Mouse (Mus musculus) hindbrain, embryonic 13.5 days (tissue): ENCODE measurements around the gene Trpm6. TPM values are rescaled to one million over a fixed set of nuclear protein-coding genes. Genes with fewer than 3 reads are reported as not detected.

Experiments used
- ATAC-seq: fragments of 200-750 bp; cut with Nextera tagmentation; 2 replicates; pipeline ENCODE4 v1.8.0; 2017; ENCODE audit warnings: moderate TSS enrichment; ENCODE audit not compliant: low FRiP score
- H3K27ac ChIP-seq: fragments of 300-500 bp; sonication (generic); 2 replicates; pipeline ENCODE4 v1.5.1; 2015; ENCODE audit warnings: inconsistent platforms, mild to moderate bottlenecking, moderate library complexity
- H3K27me3 ChIP-seq: fragments of 300-500 bp; sonication (generic); 2 replicates; pipeline ENCODE4 v1.6.1; 2015; ENCODE audit warnings: mild to moderate bottlenecking, inconsistent platforms
- H3K36me3 ChIP-seq: fragments of 300-500 bp; sonication (generic); 2 replicates; pipeline ENCODE4 v1.6.1; 2015; ENCODE audit warnings: mild to moderate bottlenecking, inconsistent platforms
- H3K4me1 ChIP-seq: fragments of 300-500 bp; sonication (generic); replicated peaks from 2 replicates; pipeline ENCODE4 v1.6.1; 2015; ENCODE audit warnings: inconsistent platforms
- H3K4me2 ChIP-seq: fragments of 300-500 bp; sonication (generic); 2 replicates; pipeline ENCODE4 v1.6.1; 2015; ENCODE audit warnings: inconsistent platforms, mild to moderate bottlenecking, moderate library complexity
- H3K4me3 ChIP-seq: fragments of 300-500 bp; sonication (generic); 2 replicates; pipeline ENCODE4 v1.5.1; 2015; ENCODE audit warnings: mild to moderate bottlenecking, inconsistent platforms
- H3K9ac ChIP-seq: fragments of 300-500 bp; sonication (generic); 2 replicates; pipeline ENCODE4 v1.6.1; 2015; ENCODE audit warnings: mild to moderate bottlenecking, inconsistent platforms
- H3K9me3 ChIP-seq: fragments of 300-500 bp; sonication (generic); 2 replicates; pipeline ENCODE4 v1.6.1; 2016; ENCODE audit warnings: inconsistent platforms
- WGBS: fragments of 180-500 bp; shearing (Covaris S2); methylation state at CpG from one replicate; pipeline ENCODE4 v1.1.7; 2015; 5-methylcytosine and 5-hydroxymethylcytosine counted together
- polyA plus RNA-seq: library from polyadenylated mRNA; unstranded; fragments of >200 nt; fragmentation: Nextera tagmentation; extraction: Ambion mirVana; gene quantifications from 2 replicates; pipeline ENCODE4 v1.2.1, GENCODE M21; 2015

The Trpm6 gene
- polyA plus RNA-seq, 1 experiment from 2014 or later: 0.25 TPM

GRCm38 (mm10) chr19:18873709-18874644 lies 124.2 kb downstream of the Trpm6 start:
- peak overlapping the region; percentile 7; the same call in 1 of the 2 replicates for H3K4me3 ChIP-seq

GRCm38 (mm10) chr19:18879264-18879663 lies 129.5 kb downstream of the Trpm6 start:
- H3K27ac ChIP-seq: no peak overlapping the region
- H3K4me1 ChIP-seq: peaks cover 5% of the 10 kb centered on the region; the same call in 1 of the 2 replicates
- no peaks in the 10 kb centered on the region for H3K36me3 ChIP-seq
- no peaks in the 10 kb centered on the region for H3K27me3 ChIP-seq
- no peak overlapping the region for H3K4me2 ChIP-seq
- H3K4me3 ChIP-seq: no peak overlapping the region
- no peak for ATAC-seq
- 77% methylated on average over 4 of the region's 4 CpGs for WGBS
- no peaks in the 10 kb centered on the region for H3K9me3 ChIP-seq
- no peak overlapping the region for H3K9ac ChIP-seq

More at GRCm38 (mm10) chr19:18873709-18874644, 124.2 kb downstream of the Trpm6 start:
- H3K36me3 ChIP-seq: no peaks in the 10 kb centered on the region
- H3K9me3 ChIP-seq: no peaks in the 10 kb centered on the region
- H3K4me1 ChIP-seq: peaks cover 14% of the 10 kb centered on the region
- peak overlapping the region; percentile 39 for H3K9ac ChIP-seq
- 16% methylated on average over 16 of the region's 16 CpGs for WGBS
- no peak overlapping the region for H3K27ac ChIP-seq
- H3K4me2 ChIP-seq: peak overlapping the region; percentile 42
- ATAC-seq: peak; percentile 74
- no peaks in the 10 kb centered on the region for H3K27me3 ChIP-seq

DNA sequence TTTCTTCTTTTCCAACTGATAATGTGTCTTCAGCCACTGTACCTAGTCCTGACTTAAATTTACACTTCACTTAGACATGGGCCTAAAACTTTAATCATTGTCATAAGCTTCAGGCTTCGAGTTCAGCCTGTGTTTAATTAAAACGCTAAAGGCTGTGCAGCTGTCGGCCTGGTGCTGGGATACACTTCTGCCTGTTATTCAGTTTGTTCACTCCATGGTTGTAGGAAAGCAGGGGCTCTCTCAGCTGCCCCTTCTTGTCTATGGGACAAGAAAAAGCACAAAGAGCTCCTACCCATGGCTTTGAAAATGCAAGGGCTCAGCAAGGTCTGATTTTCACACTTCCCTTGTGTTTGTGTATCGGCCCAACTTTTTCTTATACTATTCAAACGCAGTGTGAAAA lies 131.4 kb downstream of the Trpm6 start:
- H3K36me3 ChIP-seq: no peaks in the 10 kb centered on the region
- H3K4me2 ChIP-seq: no peak overlapping the region
- no peak overlapping the region for H3K4me3 ChIP-seq
- ATAC-seq: no peak
- no peaks in the 10 kb centered on the region for H3K9me3 ChIP-seq
- WGBS: 30% methylated on average over 5 of the region's 5 CpGs
- no peaks in the 10 kb centered on the region for H3K27me3 ChIP-seq
- 0 out of 2 replicates have a peak, but pooled peaks cover 3% of the 10 kb centered on the region for H3K4me1 ChIP-seq
- no peak overlapping the region for H3K27ac ChIP-seq
- no peak overlapping the region for H3K9ac ChIP-seq

- Histone ChIP-seq H3K36me3 (no peaks in the 10 kb centered on the region), H3K9me3 (no peaks in the 10 kb centered on the region), H3K4me2 (peak overlapping the region; percentile 55; the same call in 1 of the 2 replicates), H3K27me3 (no peaks in the 10 kb centered on the region), H3K4me1 (peaks cover 19% of the 10 kb centered on the region), H3K9ac (no peak overlapping the region), H3K4me3 (no peak overlapping the region), H3K27ac (peak overlapping the region; percentile 78)
- 36% methylated on average over 11 of the region's 11 CpGs for WGBS
- ATAC-seq: no peak
Measured at GRCm38 (mm10) chr19:18887646-18888407, 138.0 kb downstream of the Trpm6 start.

DNA sequence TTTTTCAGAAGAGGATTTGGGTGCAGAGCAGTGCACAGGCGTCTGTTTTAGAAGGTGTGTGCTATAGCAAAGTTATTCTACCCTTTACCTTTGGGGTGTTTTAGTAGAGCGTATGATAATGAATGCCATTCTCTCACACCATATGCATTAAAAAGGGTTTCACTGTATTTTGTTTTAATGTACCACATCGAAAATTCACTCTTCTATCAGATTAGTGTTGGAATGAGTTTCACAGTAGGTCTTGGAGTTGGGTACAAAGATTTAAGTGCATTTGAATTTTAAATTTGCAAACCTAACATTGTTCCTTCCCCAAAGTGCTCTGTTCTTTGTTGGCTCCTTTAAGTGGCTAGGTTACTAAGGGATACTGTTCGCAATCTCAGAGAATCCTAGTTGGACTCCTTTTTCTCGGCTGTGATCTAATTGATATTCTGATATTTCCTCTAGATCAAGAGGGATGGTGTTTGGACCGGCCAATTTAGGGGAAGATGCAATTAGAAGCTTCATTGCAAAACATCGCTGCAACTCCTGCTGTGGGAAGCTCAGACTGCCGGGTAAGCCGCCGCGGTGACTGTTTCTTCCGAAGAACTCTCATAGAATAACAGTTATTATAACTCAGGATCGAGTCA lies 138.8 kb downstream of the Trpm6 start:
- 11% methylated on average over 13 of the region's 13 CpGs for WGBS
- peak; percentile 70 for ATAC-seq
- H3K9ac ChIP-seq: peak overlapping the region; percentile 49; the same call in 1 of the 2 replicates

GRCm38 (mm10) chr19:18889117-18889627 lies 139.4 kb downstream of the Trpm6 start:
- H3K36me3 ChIP-seq: no peaks in the 10 kb centered on the region
- H3K4me3 ChIP-seq: peak overlapping the region; percentile 32
- ATAC-seq: peak; percentile 78
- H3K27me3 ChIP-seq: no peaks in the 10 kb centered on the region
- H3K9me3 ChIP-seq: no peaks in the 10 kb centered on the region
- H3K4me2 ChIP-seq: peak overlapping the region; percentile 55
- peak overlapping the region; percentile 49 for H3K9ac ChIP-seq
- WGBS: 6% methylated on average over 11 of the region's 11 CpGs
- H3K27ac ChIP-seq: peak overlapping the region; percentile 78
- H3K4me1 ChIP-seq: peaks cover 19% of the 10 kb centered on the region

More for the DNA sequence above, 138.8 kb downstream of the Trpm6 start:
- Histone ChIP-seq H3K36me3 (no peaks in the 10 kb centered on the region), H3K27ac (peak overlapping the region; percentile 78), H3K9me3 (no peaks in the 10 kb centered on the region), H3K4me1 (peaks cover 19% of the 10 kb centered on the region), H3K4me2 (peak overlapping the region; percentile 55), H3K4me3 (peak overlapping the region; percentile 32), H3K27me3 (no peaks in the 10 kb centered on the region)

GRCm38 (mm10) chr19:18889632-18890031 lies 139.8 kb downstream of the Trpm6 start:
- WGBS: 61% methylated on average over 1 of the region's 1 CpGs
- Histone ChIP-seq H3K27me3 (no peaks in the 10 kb centered on the region), H3K27ac (peak overlapping the region; percentile 78), H3K9ac (peak overlapping the region; percentile 49), H3K4me3 (peak overlapping the region; percentile 32), H3K36me3 (no peaks in the 10 kb centered on the region), H3K4me1 (peaks cover 19% of the 10 kb centered on the region), H3K9me3 (no peaks in the 10 kb centered on the region), H3K4me2 (peak overlapping the region; percentile 55)
- peak; percentile 72 for ATAC-seq

DNA sequence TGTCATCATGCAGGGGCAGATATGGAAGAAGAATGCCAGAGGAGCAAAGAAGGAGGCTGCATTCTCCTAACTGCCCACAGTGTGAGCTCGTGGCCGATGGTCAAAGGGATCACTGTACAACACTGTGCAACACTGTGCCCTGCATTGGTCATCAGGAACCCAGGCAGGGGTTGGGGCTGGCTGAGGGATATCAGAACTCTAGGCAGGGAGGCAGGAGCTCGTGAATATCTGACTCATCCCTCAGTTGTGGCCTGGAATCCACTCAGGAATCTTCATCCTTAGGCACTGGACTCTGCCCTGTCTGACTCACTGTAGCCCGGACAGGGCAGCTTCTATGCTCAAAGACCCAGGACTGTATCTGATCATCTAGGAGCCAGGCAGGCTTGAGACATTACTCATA lies 140.4 kb downstream of the Trpm6 start:
- Histone ChIP-seq H3K36me3 (no peaks in the 10 kb centered on the region), H3K9me3 (no peaks in the 10 kb centered on the region), H3K9ac (no peak overlapping the region), H3K27ac (peak overlapping the region; percentile 73), H3K4me1 (peaks cover 19% of the 10 kb centered on the region), H3K27me3 (no peaks in the 10 kb centered on the region), H3K4me3 (no peak overlapping the region), H3K4me2 (no peak overlapping the region)
- WGBS: 77% methylated on average over 4 of the region's 4 CpGs
- peak; percentile 57; the same call in 1 of the 2 replicates for ATAC-seq

- Histone ChIP-seq H3K36me3 (no peaks in the 10 kb centered on the region), H3K9me3 (no peaks in the 10 kb centered on the region)
- peak; percentile 28; the same call in 1 of the 2 replicates for ATAC-seq
Measured at GRCm38 (mm10) chr19:18898238-18898637, 148.5 kb downstream of the Trpm6 start.

DNA sequence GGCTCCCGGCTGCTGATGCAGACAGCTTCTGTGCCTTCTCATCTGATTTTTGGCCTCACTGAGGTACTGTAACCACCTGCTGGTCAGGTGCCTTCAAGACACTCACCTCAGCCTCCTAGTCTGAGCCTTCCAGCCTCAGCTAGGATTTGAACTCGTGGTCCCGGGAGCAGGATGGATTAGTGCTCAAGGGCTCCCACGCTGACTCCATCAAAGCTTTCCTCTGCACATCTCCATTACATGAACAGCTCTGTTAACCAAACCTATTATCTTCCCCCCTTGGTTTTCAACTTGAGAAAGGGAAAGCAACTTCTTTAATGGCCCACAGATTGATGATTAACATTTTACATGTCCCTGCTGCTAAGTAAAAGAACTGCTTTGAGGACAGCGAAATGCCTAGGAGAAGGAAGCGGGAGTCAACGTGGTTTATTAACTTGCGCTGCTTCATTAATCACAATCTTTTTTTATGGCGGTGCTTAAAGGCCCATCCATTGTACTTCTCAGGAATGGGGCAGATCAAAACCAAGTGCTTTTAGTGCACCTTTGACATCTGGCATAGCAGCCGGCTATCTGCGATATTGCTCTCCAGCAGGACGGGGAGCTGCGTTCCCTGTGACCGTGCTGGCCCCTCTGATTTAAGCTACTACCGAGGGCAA lies 152.4 kb downstream of the Trpm6 start:
- H3K27me3 ChIP-seq: no peaks in the 10 kb centered on the region
- 50% methylated on average over 15 of the region's 15 CpGs for WGBS
- no peak overlapping the region for H3K4me3 ChIP-seq
- no peaks in the 10 kb centered on the region for H3K36me3 ChIP-seq
- no peaks in the 10 kb centered on the region for H3K9me3 ChIP-seq
- H3K4me2 ChIP-seq: no peak overlapping the region
- H3K27ac ChIP-seq: no peak overlapping the region
- no peak overlapping the region for H3K9ac ChIP-seq
- ATAC-seq: no peak
- peaks cover 10% of the 10 kb centered on the region; the same call in 1 of the 2 replicates for H3K4me1 ChIP-seq

More at GRCm38 (mm10) chr19:18898238-18898637, 148.5 kb downstream of the Trpm6 start:
- H3K4me3 ChIP-seq: no peak overlapping the region
- no peak overlapping the region for H3K27ac ChIP-seq
- H3K27me3 ChIP-seq: no peaks in the 10 kb centered on the region
- H3K4me2 ChIP-seq: no peak overlapping the region
- peaks cover 10% of the 10 kb centered on the region; the same call in 1 of the 2 replicates for H3K4me1 ChIP-seq
- no peak overlapping the region for H3K9ac ChIP-seq

DNA sequence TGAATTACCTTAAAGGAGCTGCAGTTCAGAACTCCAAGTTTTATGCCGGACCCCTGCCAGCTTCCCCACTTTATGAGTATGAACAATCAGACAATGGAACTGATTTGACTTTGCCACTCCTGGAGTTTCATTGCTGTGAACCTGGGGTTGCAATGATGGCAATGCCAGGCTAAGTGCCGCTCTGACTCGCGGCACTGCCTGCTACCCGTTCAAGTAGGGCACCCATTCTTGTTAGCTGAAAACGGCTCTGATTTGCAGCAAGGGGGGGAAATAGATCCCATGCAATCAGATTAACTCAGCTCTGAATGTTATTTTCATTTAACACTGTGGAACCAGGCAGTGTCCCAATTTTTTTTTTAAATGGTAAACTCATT lies 152.9 kb downstream of the Trpm6 start:
- no peak overlapping the region for H3K27ac ChIP-seq
- H3K4me3 ChIP-seq: no peak overlapping the region
- H3K4me1 ChIP-seq: peaks cover 10% of the 10 kb centered on the region; the same call in 1 of the 2 replicates
- WGBS: 72% methylated on average over 6 of the region's 6 CpGs
- H3K36me3 ChIP-seq: no peaks in the 10 kb centered on the region
- no peaks in the 10 kb centered on the region for H3K9me3 ChIP-seq
- H3K9ac ChIP-seq: no peak overlapping the region
- no peaks in the 10 kb centered on the region for H3K27me3 ChIP-seq
- no peak for ATAC-seq
- no peak overlapping the region for H3K4me2 ChIP-seq
